Mouse (Mus musculus) embryonic fibroblast, embryonic 13.5 days (primary cell): Measurements from ENCODE around the gene E130311K13Rik.

Source experiments
- CTCF ChIP-seq: IDR thresholded peaks from 2 replicates; pipeline ENCODE4 v1.5.1; 2011; ENCODE audit warnings: mild to moderate bottlenecking, control low read depth, low read length, moderate library complexity, borderline replicate concordance; ENCODE audit not compliant: insufficient read depth
- POLR2A ChIP-seq: IDR thresholded peaks from 2 replicates; pipeline ENCODE4 v1.6.1; 2011; ENCODE audit warnings: low read depth, mild to moderate bottlenecking, control low read depth, low read length, moderate library complexity

DNA sequence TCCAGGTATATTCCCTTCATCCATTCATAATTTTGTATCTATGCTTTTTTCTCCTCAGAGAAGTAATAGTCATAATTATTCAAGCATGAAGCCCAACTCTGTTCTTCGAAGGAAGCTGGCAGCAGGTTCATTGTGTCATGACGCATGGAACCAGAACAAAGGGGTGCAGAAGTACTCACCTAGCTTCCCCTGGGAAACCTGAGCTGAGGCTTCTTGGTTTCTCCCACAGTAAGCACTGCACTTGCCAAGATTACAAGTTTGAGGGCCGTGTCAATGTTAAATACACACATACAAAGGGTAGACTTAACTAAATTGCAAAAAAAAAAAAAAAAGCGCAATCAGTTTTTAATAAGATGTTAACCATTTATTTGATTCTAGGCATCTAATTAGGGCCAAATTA lies 33.0 kb downstream of the E130311K13Rik start:
- TF ChIP-seq CTCF (no peak), POLR2A (no peak)
